Mouse (Mus musculus) megakaryocyte, embryonic 14.5 days (primary cell): ENCODE measurements at regions not wholly inside any gene's neighbourhood (a gene's known extent, or its start where the extent isn't known, plus 50 kb on each side); places are given as distances from the start of the nearest gene placed in this dataset.

ENCODE experiments used
- FLI1 ChIP-seq: IDR thresholded peaks from 2 replicates; pipeline ENCODE4 v1.6.1; 2012; ENCODE audit warnings: low read length, inconsistent platforms, mixed read lengths
- GATA1 ChIP-seq: IDR thresholded peaks from 3 replicates; pipeline ENCODE4 v1.6.1; 2012; ENCODE audit warnings: mixed read lengths, low read length, inconsistent platforms, borderline replicate concordance

DNA sequence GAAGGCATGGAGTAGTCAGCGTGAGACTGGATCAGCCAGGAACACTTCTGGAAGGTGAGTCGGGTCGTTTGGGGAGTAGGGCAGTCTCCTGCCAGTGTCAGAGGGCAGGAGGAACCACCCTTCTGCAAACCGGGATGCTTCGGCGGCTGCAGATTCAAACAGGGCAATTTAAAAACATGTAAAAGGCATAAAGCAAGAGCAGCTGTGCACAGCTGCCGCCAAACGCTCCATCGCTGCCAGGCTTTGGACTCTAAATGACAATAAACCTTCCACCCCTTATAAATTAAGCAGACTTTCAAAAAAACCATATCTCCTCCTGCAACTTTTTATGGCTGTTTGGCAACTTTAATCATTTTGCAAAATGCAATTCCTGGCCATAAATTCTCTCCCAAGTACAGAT lies 84.2 kb downstream of the 3100002H09Rik start:
- TF ChIP-seq FLI1 (no peak), GATA1 (no peak)
